Mouse (Mus musculus) cerebellum, adult 2 months (tissue): Measurements from ENCODE around the gene Cavin1. TPM values are rescaled to one million over a fixed set of nuclear protein-coding genes. Genes with fewer than 3 reads are reported as not detected.
A peak's percentile ranks its signal among the peaks of the same experiment; 100 is the strongest.

ENCODE experiments used
- DNase-seq, 2 experiments: peaks; one replicate each; pipeline ENCODE4 v3.0.0; 2021
- H3K27ac ChIP-seq: fragments of 200-500 bp; 2 replicates; pipeline ENCODE4 v1.5.1; 2012; ENCODE audit warnings: low read length, control low read depth, inconsistent platforms; ENCODE audit not compliant: insufficient read depth
- H3K27me3 ChIP-seq: fragments of 200-500 bp; 2 replicates; pipeline ENCODE4 v1.6.1; 2012; ENCODE audit warnings: inconsistent platforms, mild to moderate bottlenecking, low read length, moderate library complexity; ENCODE audit not compliant: control insufficient read depth, insufficient read depth
- H3K4me1 ChIP-seq: fragments of 200-500 bp; 2 replicates; pipeline ENCODE4 v1.6.1; 2011; ENCODE audit warnings: low read length; ENCODE audit not compliant: control insufficient read depth, insufficient read depth
- H3K4me3 ChIP-seq: fragments of 200-500 bp; replicated peaks from 2 replicates; pipeline ENCODE3; 2011; ENCODE audit warnings: mild to moderate bottlenecking, low read depth, low read length, control low read depth; ENCODE audit not compliant: insufficient read depth
- CTCF ChIP-seq: fragments of 200-500 bp; IDR thresholded peaks from 2 replicates; pipeline ENCODE4 v1.5.1; 2011; ENCODE audit warnings: low read depth, mild to moderate bottlenecking, control low read depth, low read length, moderate library complexity, borderline replicate concordance; ENCODE audit not compliant: insufficient read depth
- POLR2A ChIP-seq: fragments of 200-500 bp; IDR thresholded peaks from 2 replicates; pipeline ENCODE4 v1.6.1; 2011; ENCODE audit warnings: low read length, control low read depth, borderline replicate concordance; ENCODE audit not compliant: insufficient read depth
- WGBS: fragments of 180-500 bp; shearing (Covaris S2); methylation state at CpG from one replicate; pipeline ENCODE4 v1.1.7; 2018; 5-methylcytosine and 5-hydroxymethylcytosine counted together
- polyA plus RNA-seq: library from polyadenylated mRNA; depleted of rRNA; stranded (reverse); fragments of >200 nt; gene quantifications from 2 replicates; pipeline ENCODE4 v1.2.3, GENCODE M21; 2012

The Cavin1 gene
- polyA plus RNA-seq, 1 experiment: 15.6 TPM

GRCm38 (mm10) chr11:100974381-100974970 lies 3.8 kb upstream of the Cavin1 start:
- TF ChIP-seq CTCF (no peak), POLR2A (no peak)
- Histone ChIP-seq H3K4me3 (no peak overlapping the region), H3K27me3 (no peaks in the 10 kb centered on the region; the same call in 1 of the 2 replicates), H3K27ac (no peak overlapping the region), H3K4me1 (no peaks in the 10 kb centered on the region)
- WGBS: 74% methylated on average over 14 of the region's 14 CpGs
- DNase-seq: no peak

DNA sequence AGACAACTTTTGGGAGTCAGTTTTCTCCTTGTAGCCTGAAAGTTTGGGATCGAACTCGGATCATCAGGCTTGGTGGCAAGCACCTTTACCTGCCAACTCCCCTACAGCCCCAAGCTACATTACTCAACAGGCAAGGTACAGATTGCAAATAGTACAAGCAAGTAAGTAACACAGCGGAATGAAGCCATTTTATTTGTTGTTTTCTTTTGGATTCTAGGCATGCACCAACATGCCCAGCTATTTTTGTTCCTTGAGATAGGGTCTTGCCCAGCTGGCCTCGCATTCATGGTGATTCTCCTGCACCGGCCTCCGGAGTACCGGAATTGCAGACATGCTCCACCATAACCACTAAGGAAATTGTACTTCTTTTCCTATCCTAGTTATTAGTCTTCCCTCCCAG lies 2.6 kb upstream of the Cavin1 start:
- WGBS: 93% methylated on average over 7 of the region's 7 CpGs
- TF ChIP-seq POLR2A (no peak), CTCF (no peak)
- Histone ChIP-seq H3K4me1 (no peaks in the 10 kb centered on the region; the same call in 1 of the 2 replicates), H3K4me3 (no peak overlapping the region), H3K27ac (no peak overlapping the region), H3K27me3 (no peaks in the 10 kb centered on the region; the same call in 1 of the 2 replicates)
- no peak for DNase-seq

DNA sequence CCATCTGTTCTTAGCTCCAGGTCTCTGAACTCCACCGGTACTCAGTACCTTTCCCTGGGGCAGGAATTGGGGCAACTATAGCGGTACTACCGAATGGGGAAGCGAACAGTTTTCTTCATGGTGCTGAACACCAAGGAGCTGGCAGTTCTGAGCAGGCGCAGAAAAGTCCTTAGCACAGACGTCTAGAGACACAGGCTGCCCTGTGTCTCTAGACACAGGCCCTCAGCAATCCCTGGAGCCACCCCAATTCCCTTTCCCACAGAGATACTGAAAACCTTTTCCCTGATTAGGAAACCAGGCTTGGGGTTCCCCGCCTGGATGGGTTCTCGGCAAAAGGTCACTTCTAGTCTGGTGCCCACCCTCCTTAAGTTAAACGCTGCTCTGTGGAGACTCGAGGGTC lies 768 bp upstream of the Cavin1 start:
- no peak for DNase-seq
- Histone ChIP-seq H3K27ac (no peak overlapping the region), H3K27me3 (no peaks in the 10 kb centered on the region; the same call in 1 of the 2 replicates), H3K4me3 (no peak overlapping the region), H3K4me1 (no peaks in the 10 kb centered on the region; the same call in 1 of the 2 replicates)
- TF ChIP-seq CTCF: no peak
- TF ChIP-seq POLR2A: no peak
- 80% methylated on average over 10 of the region's 10 CpGs for WGBS

- 1% methylated on average over 65 of the region's 65 CpGs for WGBS
- Histone ChIP-seq H3K4me3 (peak overlapping the region; percentile 50), H3K27me3 (no peaks in the 10 kb centered on the region; the same call in 1 of the 2 replicates), H3K4me1 (no peaks in the 10 kb centered on the region; the same call in 1 of the 2 replicates), H3K27ac (no peak overlapping the region)
- DNase-seq: peak in 1 of 2 experiments; percentile 32
- TF ChIP-seq POLR2A (no peak), CTCF (no peak)
Observed at GRCm38 (mm10) chr11:100969744-100970556, 737 bp downstream of the Cavin1 start.

DNA sequence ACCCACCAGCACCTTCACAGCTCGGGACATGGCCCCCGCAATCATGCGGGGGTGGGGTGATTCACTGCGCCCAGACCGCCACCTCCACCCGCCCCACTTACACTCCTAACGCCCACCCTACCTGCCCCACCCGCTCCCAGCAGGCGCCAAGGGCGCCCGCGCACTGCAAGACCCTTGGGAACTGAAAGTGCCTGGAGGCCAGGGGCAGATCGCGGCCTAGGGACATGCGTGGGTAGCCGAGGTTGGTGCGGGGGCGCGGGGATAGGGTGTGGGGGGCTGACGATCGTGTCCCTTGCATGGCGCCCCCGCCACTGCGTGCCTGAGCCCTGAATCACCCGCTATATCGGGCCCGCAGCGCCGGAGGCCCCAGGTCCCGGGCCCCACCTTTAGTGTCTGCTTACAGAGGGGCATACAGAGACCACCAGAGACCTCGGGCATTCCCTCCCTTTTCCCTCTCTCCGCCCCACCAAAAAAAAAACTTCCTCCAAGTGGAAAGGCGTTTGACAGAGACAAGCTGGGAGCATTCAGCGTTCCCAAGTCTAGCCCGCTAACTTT lies 1.4 kb downstream of the Cavin1 start:
- WGBS: 12% methylated on average over 35 of the region's 35 CpGs
- no peak for TF ChIP-seq CTCF
- no peaks in the 10 kb centered on the region; the same call in 1 of the 2 replicates for H3K27me3 ChIP-seq
- no peak overlapping the region for H3K4me3 ChIP-seq
- H3K27ac ChIP-seq: no peak overlapping the region
- no peaks in the 10 kb centered on the region; the same call in 1 of the 2 replicates for H3K4me1 ChIP-seq
- DNase-seq: no peak

- WGBS: 88% methylated on average over 5 of the region's 5 CpGs
- H3K4me1 ChIP-seq: no peaks in the 10 kb centered on the region; the same call in 1 of the 2 replicates
- no peak overlapping the region for H3K4me3 ChIP-seq
- H3K27ac ChIP-seq: no peak overlapping the region
- H3K27me3 ChIP-seq: no peaks in the 10 kb centered on the region; the same call in 1 of the 2 replicates
- TF ChIP-seq CTCF (no peak), POLR2A (no peak)
- DNase-seq: no peak
Observed at GRCm38 (mm10) chr11:100968501-100968900, 2.2 kb downstream of the Cavin1 start.

DNA sequence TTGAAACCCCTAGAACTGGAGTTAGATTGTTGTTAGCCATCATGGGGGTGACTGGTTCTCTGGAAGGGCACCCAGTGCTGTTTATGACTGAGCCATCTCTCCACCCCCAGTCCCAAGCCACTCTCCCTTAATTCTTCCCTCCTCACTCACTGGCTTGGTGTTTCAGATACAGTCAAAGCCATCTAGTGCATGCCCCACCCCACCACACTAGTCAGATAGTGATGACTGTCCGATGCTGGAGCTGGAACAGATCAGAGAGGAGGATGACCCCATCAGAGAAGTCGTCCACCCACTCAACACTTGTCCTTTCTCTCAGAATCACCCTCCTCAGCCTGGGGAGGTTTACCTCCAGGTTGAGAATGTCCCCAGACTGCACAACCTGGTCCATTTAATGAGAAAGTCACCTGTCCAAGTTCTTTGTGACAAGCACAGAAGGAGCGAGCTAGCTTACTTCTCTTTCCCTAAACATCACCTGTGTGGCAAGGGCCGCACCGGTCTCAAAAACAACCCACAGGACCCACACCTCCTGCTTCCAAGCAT lies 2.7 kb downstream of the Cavin1 start:
- WGBS: 93% methylated on average over 5 of the region's 5 CpGs
- no peak for DNase-seq
- TF ChIP-seq POLR2A: no peak
- TF ChIP-seq CTCF: no peak
- no peaks in the 10 kb centered on the region; the same call in 1 of the 2 replicates for H3K4me1 ChIP-seq
- H3K4me3 ChIP-seq: no peak overlapping the region
- no peaks in the 10 kb centered on the region; the same call in 1 of the 2 replicates for H3K27me3 ChIP-seq
- no peak overlapping the region for H3K27ac ChIP-seq

GRCm38 (mm10) chr11:100967376-100967775 lies 3.3 kb downstream of the Cavin1 start:
- Histone ChIP-seq H3K4me1 (no peaks in the 10 kb centered on the region; the same call in 1 of the 2 replicates), H3K27ac (no peak overlapping the region), H3K4me3 (no peak overlapping the region), H3K27me3 (no peaks in the 10 kb centered on the region; the same call in 1 of the 2 replicates)
- TF ChIP-seq CTCF (no peak), POLR2A (no peak)
- 70% methylated on average over 5 of the region's 5 CpGs for whole genome bisulfite sequencing
- no peak for DNase-seq
